Mouse (Mus musculus): ENCODE data around the gene Tmem183a. TPM values are rescaled to one million over a fixed set of nuclear protein-coding genes. Genes with fewer than 3 reads are reported as not detected.

The Tmem183a gene
- total RNA-seq, 2 experiments from 2014 or later: 86.5 to 96.6 TPM

GRCm38 (mm10) chr1:134357461-134357860, 4.3 kb downstream of the Tmem183a start:
- no peak for DNase-seq (ENCODE audit: extremely low spot score in 1 of 2, low spot score in 2 of 2)
- intact Hi-C loops (cut with DNase I): loop anchor here (10.0 kb wide), 1 partner anchor 247 kb away; no protein-coding TSS in a partner anchor

- DNase-seq (ENCODE audit: extremely low spot score in 1 of 2, low spot score in 2 of 2): no peak
- intact Hi-C loops (cut with DNase I): loop anchor here (10.0 kb wide), 1 partner anchor 251 kb away; no protein-coding TSS in a partner anchor
Measured at GRCm38 (mm10) chr1:134353326-134353725, 8.5 kb downstream of the Tmem183a start.

- intact Hi-C loops (cut with DNase I): no loop called here
- no peak for DNase-seq (ENCODE audit: extremely low spot score in 1 of 2, low spot score in 2 of 2)
Measured at GRCm38 (mm10) chr1:134347791-134348190, 14.0 kb downstream of the Tmem183a start.

- intact Hi-C loops (cut with DNase I): no loop called here
- peak in 1 of 2 experiments; percentile 32 for DNase-seq (ENCODE audit: extremely low spot score in 1 of 2, low spot score in 2 of 2)
Measured at GRCm38 (mm10) chr1:134345075-134345474, 16.7 kb downstream of the Tmem183a start.

- intact Hi-C loops (cut with DNase I): no loop called here
- peak; percentile 83 to 94 for DNase-seq (ENCODE audit: extremely low spot score in 1 of 2, low spot score in 2 of 2)
Measured at GRCm38 (mm10) chr1:134344005-134344950, 17.5 kb downstream of the Tmem183a start.

GRCm38 (mm10) chr1:134343567-134343966, 18.2 kb downstream of the Tmem183a start:
- intact Hi-C loops (cut with DNase I): no loop called here
- no peak for DNase-seq (ENCODE audit: extremely low spot score in 1 of 2, low spot score in 2 of 2)

GRCm38 (mm10) chr1:134342781-134343310, 18.9 kb downstream of the Tmem183a start:
- no peak for DNase-seq (ENCODE audit: extremely low spot score in 1 of 2, low spot score in 2 of 2)
- intact Hi-C loops (cut with DNase I): no loop called here

- intact Hi-C loops (cut with DNase I): no loop called here
- no peak for DNase-seq (ENCODE audit: extremely low spot score in 1 of 2, low spot score in 2 of 2)
Measured at GRCm38 (mm10) chr1:134342278-134342664, 19.5 kb downstream of the Tmem183a start.

GRCm38 (mm10) chr1:134341641-134342277, 20.0 kb downstream of the Tmem183a start:
- no peak for DNase-seq (ENCODE audit: extremely low spot score in 1 of 2, low spot score in 2 of 2)
- intact Hi-C loops (cut with DNase I): no loop called here

GRCm38 (mm10) chr1:134339757-134340619, 21.8 kb downstream of the Tmem183a start:
- DNase-seq (ENCODE audit: extremely low spot score in 1 of 2, low spot score in 2 of 2): no peak
- intact Hi-C loops (cut with DNase I): no loop called here

- intact Hi-C loops (cut with DNase I): no loop called here
Measured at GRCm38 (mm10) chr1:134339162-134339561, 22.6 kb downstream of the Tmem183a start.

GRCm38 (mm10) chr1:134336958-134337710, 24.6 kb downstream of the Tmem183a start:
- intact Hi-C loops (cut with DNase I): no loop called here
- no peak for DNase-seq (ENCODE audit: extremely low spot score in 1 of 2, low spot score in 2 of 2)

More at GRCm38 (mm10) chr1:134339162-134339561, 22.6 kb downstream of the Tmem183a start:
- no peak for DNase-seq (ENCODE audit: extremely low spot score in 1 of 2, low spot score in 2 of 2)

- no peak for DNase-seq (ENCODE audit: extremely low spot score in 1 of 2, low spot score in 2 of 2)
- intact Hi-C loops (cut with DNase I): no loop called here
Measured at GRCm38 (mm10) chr1:134335924-134336810, 25.6 kb downstream of the Tmem183a start.

GRCm38 (mm10) chr1:134335211-134335923, 26.4 kb downstream of the Tmem183a start:
- intact Hi-C loops (cut with DNase I): no loop called here
- DNase-seq (ENCODE audit: extremely low spot score in 1 of 2, low spot score in 2 of 2): peak; percentile 47 to 61

- intact Hi-C loops (cut with DNase I): loop anchor here (5.0 kb wide), 3 partner anchors 182 to 282 kb away; no protein-coding TSS in a partner anchor
- no peak for DNase-seq (ENCODE audit: extremely low spot score in 1 of 2, low spot score in 2 of 2)
Measured at GRCm38 (mm10) chr1:134334111-134334827, 27.5 kb downstream of the Tmem183a start.
